Mouse (Mus musculus) lung, adult 2 months (tissue): Measurements from ENCODE around the gene Bend4.

Experiments
- CTCF ChIP-seq: fragments of 200-500 bp; IDR thresholded peaks from 2 replicates; pipeline ENCODE4 v1.5.1; 2011; ENCODE audit warnings: mild to moderate bottlenecking, low read length, control low read depth; ENCODE audit not compliant: insufficient read depth
- POLR2A ChIP-seq: fragments of 200-500 bp; IDR thresholded peaks from 2 replicates; pipeline ENCODE4 v1.6.1; 2011; ENCODE audit warnings: low read depth, mild to moderate bottlenecking, control low read depth, low read length, borderline replicate concordance; ENCODE audit errors: extremely low read depth

GRCm38 (mm10) chr5:67427443-67428360 lies at the start of gene Bend4:
- TF ChIP-seq POLR2A, result no peak
- TF ChIP-seq CTCF, result no peak
